Mouse (Mus musculus) megakaryocyte-erythroid progenitor cell, adult 5-6 weeks (primary cell): ENCODE measurements around the gene Bmp8b. TPM values are rescaled to one million over a fixed set of nuclear protein-coding genes. Genes with fewer than 3 reads are reported as not detected.
"Not testable (repeated sequence)": the region's sequence is repeated elsewhere in the genome, so short reads cannot be mapped to it uniquely, and the experiment has no call there.

Source experiments
- ATAC-seq: replicated peaks from 2 replicates; pipeline ENCODE4 v1.8.0; 2016; ENCODE audit warnings: mild to moderate bottlenecking, inconsistent platforms; ENCODE audit not compliant: severe bottlenecking, poor library complexity, low FRiP score, low TSS enrichment
- total RNA-seq, 2 experiments: library from RNA; stranded (forward) in 1 of 2; stranded (reverse) in 1 of 2; fragments of 200-1000, 215-1000 nt in 1 of 2; fragments of >200 nt in 1 of 2; fragmentation: Nextera tagmentation in 1 of 2; gene quantifications; 2 replicates each; pipeline ENCODE4 v1.2.3; 2014 to 2017

Gene Bmp8b
- total RNA-seq, 2 experiments from 2014 or later = 0.33 TPM; not detected in 1

DNA sequence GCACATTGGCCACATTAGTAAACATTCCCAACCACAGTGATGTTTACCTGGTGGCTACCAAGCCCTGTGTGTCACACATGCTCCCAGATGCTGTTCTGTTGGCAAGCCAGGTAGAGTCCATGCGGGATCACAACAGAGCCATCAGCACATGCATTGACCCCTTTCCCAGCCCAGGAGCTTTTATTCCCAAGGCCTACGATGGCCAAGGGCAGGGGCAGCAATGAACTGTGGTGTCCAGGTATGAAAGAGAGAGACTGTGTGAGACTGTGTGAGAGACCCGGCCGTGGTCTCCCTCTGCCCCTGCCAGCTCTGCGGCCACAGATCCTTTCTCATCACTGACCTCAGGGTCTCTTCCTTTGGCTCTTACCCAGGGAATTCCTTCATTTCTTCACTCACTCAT, 3.1 kb downstream of the Bmp8b start:
- no peak for ATAC-seq

DNA sequence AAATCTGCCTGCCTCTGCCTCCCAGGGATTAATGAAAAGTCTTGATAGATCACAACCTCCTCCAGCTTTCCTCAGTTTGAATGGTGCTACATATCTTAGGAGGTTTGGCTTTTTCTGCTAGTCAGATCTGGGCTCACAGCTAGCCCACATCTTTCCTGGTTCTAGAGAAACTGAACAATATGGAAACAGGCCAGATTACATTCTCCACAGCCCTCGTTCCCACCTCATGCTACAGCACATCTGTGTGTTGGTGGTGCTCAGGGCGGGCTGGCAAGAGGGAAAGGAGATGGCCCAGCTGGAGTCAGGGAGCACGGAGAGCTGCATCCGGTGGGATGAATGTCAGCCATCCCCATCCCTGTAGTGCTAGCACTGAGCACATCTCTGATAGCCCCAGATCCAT, 5.8 kb downstream of the Bmp8b start:
- ATAC-seq = no peak

GRCm38 (mm10) chr4:123111275-123111983, 6.5 kb downstream of the Bmp8b start:
- ATAC-seq = not testable (repeated sequence)

DNA sequence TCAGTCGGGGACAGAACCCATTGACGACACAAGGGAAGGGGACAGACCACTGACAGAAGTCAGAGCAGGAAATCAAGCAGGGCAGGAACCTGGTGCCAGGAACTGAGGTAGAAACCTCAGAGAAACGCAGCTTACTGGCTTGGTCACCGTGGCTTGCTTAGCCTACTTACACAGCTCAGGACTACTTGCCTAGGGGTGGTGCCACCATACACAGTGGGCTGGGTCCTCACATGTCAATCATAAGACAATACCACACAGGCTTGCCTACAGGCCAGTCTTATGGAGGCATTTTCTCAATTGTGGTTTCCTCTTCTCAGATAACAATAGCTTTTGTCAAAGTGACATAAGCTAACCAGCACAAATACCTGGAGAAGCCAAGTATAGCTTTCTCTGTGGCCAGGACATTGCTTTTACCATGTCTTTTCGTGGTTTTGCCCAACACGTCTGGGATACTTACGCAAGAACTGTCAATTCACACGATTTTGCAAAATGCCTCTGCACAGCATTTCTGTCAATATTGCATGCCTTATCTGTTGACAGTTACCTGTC, 7.3 kb downstream of the Bmp8b start:
- peak; percentile 37; the same call in 1 of the 2 replicates for ATAC-seq

- ATAC-seq = not testable (repeated sequence)
These were observed 9.7 kb downstream of the Bmp8b start for GRCm38 (mm10) chr4:123114651-123115050.

GRCm38 (mm10) chr4:123116011-123116410, 11.0 kb downstream of the Bmp8b start, which contains the start of gene Oxct2b:
TSS of gene Oxct2b (plus strand) at chr4:123116266.
- no peak for ATAC-seq

- ATAC-seq = not testable (repeated sequence)
These were observed 11.7 kb downstream of the Bmp8b start for GRCm38 (mm10) chr4:123116640-123117039.

- ATAC-seq = no peak
These were observed 16.3 kb downstream of the Bmp8b start for GRCm38 (mm10) chr4:123121286-123121685.

GRCm38 (mm10) chr4:123126626-123127025, 21.7 kb downstream of the Bmp8b start:
- no peak for ATAC-seq

GRCm38 (mm10) chr4:123127051-123127450, 22.1 kb downstream of the Bmp8b start:
- ATAC-seq = no peak

- no peak for ATAC-seq
These were observed 32.6 kb downstream of the Bmp8b start for GRCm38 (mm10) chr4:123137551-123137950.

GRCm38 (mm10) chr4:123139513-123140154, 34.7 kb downstream of the Bmp8b start, which contains the start of gene Ppie:
TSS of gene Ppie (minus strand) at chr4:123139951.
- ATAC-seq = peak; percentile 96

DNA sequence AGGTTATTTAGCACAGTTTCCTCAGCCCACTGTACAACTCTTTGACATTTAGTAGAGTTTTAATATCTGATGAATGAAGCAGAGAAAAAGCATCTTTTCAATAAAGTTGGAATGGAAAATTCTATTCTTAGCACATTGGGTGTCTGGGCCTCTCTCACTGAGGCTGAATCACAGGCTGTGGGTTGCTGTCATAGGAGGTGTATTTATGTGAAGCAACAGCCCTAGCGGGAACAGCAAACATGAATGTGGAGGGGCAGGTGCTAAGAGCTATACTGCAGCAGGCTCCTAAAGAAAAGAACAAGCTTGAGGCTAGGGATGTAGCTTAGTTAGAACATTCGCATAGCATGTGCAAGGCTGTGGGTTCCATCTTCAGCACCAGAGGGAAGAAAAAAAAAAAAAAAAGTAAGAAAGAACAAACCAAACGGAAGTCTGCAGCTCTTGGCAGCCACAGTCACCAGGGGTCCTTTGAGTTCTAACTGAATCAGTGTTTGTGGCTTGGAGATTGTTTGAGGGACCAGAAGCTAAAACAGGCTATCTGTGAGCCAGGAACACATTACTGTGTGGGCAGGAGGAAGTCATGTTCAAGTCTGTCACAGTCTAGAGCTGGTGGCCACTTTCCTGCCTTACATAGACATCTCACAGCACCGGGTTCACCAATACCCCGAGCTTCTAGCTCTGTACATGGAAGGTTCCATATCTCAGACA, 42.6 kb downstream of the Bmp8b start:
- no peak for ATAC-seq

- ATAC-seq = no peak
These were observed 47.0 kb downstream of the Bmp8b start for GRCm38 (mm10) chr4:123152003-123152402.

- ATAC-seq = no peak
These were observed 48.0 kb downstream of the Bmp8b start for GRCm38 (mm10) chr4:123152976-123153375.

GRCm38 (mm10) chr4:123155004-123155403, 50.0 kb downstream of the Bmp8b start:
- peak; percentile 75 for ATAC-seq

- no peak for ATAC-seq
These were observed 50.5 kb downstream of the Bmp8b start for GRCm38 (mm10) chr4:123155427-123155826.

DNA sequence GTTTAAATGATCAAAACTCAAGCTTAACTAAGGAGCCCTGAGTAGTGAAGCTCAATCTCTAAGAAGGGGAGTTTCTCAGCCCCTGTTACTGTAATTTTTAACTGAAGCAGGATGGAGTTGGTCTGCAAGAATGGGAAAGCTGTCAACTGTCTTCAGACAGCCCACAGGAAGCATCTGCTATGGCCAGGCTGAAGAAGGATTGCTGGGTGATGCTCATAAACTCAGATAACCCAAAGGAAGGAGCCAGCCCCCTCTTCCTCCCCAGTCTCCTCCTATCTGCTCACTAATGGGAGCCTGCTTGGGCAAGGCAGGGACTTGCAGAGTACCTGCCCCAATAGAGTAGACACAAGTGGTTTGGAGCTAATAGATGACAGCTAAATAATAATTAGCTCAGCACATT, 50.9 kb downstream of the Bmp8b start:
- ATAC-seq = no peak

DNA sequence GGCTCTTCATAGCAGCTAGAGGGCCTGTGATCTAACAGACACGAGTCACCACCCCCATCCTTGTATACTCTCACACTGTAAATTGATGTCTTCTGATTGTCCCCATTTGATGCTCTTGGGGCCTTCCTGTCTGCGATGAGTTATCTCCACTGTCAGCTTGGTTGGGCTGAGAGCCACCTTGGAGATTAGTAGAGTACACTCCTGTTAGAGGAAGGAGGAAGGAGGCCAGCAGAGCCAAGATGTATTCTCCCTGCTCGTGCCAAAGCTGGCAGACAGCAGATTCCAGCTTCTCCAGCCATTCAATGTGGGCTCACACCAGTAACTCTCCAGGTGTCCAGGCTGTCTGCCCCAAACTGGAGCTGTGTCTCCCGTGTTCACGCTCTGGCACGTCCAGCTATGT, 55.6 kb downstream of the Bmp8b start:
- ATAC-seq = no peak; the same call in 1 of the 2 replicates

- not testable (repeated sequence) for ATAC-seq
These were observed 56.3 kb downstream of the Bmp8b start for GRCm38 (mm10) chr4:123161251-123161650.
